Mouse (Mus musculus) ovary, postnatal 14 days (tissue): ENCODE results near the gene Grhpr.
"Not testable (repeated sequence)": the region's sequence is repeated elsewhere in the genome, so short reads cannot be mapped to it uniquely, and the experiment has no call there.

Experiments used
- DNase-seq: peaks from one replicate; pipeline ENCODE4 v3.0.0; 2022; ENCODE audit warnings: low spot score

Grhpr gene

DNA sequence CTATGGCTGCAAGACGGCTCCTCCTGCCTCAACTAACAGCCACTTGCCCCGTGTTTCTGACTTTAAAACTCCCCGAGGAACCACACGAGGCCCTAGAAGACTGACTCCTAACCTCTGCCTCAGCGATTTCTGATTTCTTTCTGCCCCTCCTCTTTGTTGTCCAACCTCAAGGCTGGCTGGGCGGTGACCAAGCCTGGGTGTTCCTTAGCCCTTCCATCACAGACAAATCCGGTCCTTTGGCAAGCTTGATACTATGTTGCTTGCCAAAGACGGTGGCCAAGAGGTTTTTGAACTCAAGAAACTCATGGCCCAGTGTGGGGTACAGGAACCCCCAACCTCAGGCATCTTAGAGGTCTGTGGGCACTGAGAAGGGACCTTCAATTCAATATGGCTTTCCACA lies 6.9 kb upstream of the Grhpr start:
- DNase-seq = no peak

GRCm38 (mm10) chr4:44976026-44976615 lies 5.1 kb upstream of the Grhpr start:
- no peak for DNase-seq

DNA sequence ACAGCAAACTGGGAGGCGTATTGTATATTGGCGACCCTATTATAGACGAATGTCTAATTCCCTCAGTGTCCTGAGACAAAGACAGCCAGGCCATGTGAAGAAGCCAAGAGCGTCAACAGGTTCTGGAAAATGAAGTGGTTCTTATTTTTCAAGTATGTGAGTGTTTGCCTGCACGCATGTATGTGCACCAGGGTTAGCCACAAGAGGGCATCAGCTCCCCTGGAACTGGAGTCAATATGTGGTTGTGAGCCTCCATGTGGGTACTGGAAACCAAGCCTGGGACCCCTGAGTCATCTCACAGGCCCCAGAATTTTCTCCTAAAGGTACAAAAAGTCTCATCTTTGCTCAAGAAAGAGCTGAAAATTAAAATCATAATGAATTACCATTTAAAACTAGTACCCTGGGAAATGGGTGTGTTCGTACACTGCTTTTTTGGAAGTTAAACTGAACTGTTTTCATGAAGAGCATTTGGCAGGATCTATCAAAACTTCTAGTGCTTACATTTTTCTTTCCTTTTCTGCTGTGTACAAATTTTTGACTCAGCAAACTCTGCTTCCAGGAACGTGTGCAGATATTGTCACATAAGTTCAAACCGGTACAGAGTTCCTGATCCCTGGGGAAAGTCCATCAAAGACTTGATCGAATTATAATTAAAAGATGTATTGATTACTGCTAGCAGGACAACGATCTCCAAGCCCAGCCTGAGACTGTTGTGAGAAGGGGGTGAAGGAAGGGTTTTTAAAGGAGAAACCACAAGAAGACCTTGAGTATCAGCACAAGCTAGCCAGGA lies 4.1 kb upstream of the Grhpr start:
- DNase-seq = no peak

GRCm38 (mm10) chr4:44978175-44978574 lies 3.0 kb upstream of the Grhpr start:
- no peak for DNase-seq

DNA sequence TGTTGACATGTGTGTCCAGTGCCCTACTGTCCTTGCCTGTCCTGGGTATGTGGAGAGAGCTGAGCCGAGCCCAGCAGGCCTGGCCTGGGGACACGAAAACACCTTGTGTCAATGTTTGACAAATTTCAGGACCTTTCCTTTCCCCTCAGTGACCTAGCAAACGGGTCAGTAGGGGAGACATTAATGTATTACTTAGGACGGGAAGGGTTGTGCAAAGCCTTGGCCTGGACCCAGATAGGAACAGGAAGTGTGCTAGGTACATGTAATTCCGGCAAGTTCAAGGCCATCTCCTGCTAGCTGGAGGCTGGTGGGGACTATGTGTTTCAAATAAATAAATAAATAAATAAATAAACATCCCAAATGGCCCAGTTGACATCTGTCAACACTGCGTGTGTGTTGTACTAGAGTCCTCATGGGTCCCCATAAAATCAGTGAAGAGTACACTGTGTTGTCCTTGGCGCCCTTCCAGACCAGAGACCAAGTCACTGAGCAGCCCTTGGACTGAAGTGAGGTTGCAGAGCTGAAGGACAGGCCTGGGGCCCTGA lies 1.3 kb upstream of the Grhpr start:
- DNase-seq = no peak

DNA sequence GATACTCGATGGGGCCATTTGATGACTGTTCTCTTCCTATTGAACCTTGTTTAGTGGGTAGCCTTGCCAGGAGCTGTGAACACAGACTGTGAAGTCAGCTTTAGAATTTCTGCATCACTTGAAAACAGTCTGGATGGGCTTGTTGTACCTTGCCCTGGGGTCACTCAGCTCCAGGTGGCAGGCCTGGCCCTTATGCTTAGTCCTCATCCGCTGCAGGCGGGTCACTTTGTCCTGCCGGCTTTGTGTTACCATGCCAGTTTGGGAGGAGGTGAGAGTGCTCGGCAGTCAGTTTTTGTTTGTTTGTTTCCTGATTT lies 736 bp downstream of the Grhpr start:
- no peak for DNase-seq

GRCm38 (mm10) chr4:44982440-44983130 lies 1.4 kb downstream of the Grhpr start:
- DNase-seq = no peak

- no peak for DNase-seq
Measured at GRCm38 (mm10) chr4:44983131-44983740, 2.0 kb downstream of the Grhpr start.

DNA sequence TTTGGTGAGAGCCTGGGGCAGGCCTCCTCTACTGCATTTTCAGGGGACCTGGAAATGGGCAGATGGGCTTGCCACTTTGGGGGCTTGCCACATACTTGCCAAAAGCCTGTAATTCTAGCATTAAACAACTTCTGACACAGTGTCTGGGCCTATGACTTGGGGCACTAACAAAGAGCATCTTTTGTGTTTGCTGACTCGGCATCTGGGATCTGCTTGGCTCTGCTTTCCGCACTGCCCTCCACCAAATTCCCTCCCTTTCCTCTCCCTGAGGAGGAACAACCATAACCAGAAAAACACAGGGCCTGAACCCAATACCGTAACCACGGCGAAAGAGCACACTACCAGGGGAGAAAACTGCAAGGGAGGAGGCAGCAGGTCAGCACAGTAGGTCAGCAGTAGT lies 9.4 kb downstream of the Grhpr start:
- DNase-seq = no peak

DNA sequence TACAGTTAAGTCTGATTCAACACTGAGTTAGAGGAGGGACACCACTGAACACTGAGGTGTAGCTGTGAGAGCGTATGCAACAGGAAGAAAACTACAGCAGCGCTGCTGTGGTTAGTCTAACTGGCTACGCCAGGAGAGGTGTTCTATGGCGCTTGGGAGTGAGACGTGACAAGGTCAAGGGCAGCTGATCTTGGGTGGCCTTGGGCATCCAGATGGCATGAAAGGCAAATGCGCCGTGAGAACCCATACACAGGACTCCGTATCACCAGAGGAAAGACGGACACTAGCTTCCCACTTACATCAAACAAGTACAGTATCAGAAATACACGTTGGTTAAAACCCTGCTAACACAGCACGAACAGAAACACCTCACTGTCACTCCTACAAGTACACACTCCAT lies 11.1 kb downstream of the Grhpr start:
- not testable (repeated sequence) for DNase-seq

GRCm38 (mm10) chr4:44993179-44993578 lies 12.0 kb downstream of the Grhpr start:
- DNase-seq = not testable (repeated sequence)

DNA sequence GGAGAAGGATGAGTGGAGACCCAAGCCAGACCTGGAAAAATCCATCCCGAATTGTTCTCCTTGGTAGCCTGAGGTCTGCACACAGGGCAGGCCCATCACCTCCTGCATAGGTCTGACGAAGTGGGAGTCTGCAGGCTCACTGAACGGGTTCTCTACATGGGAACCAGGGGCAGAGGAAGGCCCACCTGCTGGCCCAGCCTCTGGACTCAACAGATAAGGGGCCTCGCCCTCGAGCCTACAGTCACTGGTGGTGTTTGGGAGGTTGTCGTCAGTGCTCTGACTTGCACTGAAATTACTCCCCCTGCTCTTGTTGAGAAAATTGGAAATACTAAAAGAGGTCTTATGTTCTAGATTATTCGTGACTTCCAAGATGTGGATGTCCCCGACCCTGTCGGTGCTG lies 12.7 kb downstream of the Grhpr start:
- DNase-seq = no peak

DNA sequence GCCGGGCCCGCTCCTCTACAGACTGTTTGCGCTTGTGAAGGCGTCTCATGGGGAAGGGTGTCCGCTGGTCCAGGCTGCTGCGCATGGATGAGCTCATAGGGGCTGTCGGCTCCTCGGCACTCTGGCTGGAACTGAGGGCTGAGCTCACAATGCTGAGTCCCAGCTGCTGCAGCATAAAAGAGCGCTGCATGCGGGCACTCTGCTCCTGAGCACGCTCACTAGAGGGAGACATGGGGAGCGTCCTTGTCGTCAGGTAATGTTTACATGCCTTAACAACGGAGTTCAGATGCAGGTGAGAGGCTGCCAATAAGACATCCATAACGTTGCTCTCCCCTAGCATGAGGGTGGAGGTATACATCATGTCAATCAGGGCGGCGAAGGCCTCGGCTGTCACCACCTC lies 13.6 kb downstream of the Grhpr start:
- no peak for DNase-seq

- no peak for DNase-seq
Measured at GRCm38 (mm10) chr4:44998071-44998470, 16.9 kb downstream of the Grhpr start.

- DNase-seq = no peak
Measured at GRCm38 (mm10) chr4:45000001-45000400, 18.8 kb downstream of the Grhpr start.

DNA sequence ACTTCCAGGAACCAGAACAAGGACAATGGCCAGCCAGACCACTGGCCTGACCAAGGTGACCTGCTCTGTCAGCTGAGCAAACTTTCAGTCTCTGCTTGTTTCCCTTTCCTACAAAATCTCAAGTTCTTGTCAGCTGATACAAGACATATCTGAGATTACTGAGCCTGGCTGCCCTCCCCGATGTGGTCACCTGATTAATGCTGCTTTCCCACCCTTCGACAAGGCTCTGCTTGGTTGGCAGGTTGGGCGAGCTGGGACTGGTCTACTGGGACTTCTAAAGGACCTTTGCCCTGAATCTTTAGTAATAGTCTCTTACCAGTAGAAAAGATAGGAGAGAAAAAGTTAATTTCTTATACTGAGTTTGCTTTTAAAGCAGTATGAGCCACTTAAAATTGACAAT lies 24.3 kb downstream of the Grhpr start:
- no peak for DNase-seq

DNA sequence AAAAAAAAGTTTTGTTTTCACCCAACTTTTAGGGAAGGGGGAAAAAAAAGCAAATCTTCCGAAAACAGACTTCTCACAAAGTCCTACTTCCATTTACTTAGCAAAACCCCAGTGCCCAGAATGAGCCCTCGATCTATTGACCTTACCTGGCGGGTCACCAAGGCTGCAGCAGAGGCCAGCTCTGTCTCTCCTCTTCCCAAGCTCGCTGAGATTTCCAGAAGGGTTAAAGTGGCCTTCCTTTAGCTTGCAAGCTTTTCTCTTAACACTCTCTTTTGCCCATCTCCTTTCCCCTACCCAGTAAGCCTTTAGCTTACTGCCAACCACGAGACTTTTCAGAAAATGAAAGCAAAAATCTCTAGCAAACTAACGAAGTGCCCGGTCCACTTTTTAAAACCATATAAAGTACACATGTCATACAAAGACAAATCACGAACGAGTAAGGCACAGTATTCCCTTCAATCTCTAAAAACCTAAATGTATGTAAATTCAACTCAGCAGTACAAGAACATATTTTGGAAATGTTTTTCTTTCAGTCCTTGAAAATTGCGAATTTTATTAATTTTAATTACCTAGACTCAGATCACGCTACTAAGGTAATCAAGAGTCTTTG lies 29.7 kb downstream of the Grhpr start:
- DNase-seq = no peak

- DNase-seq = peak; percentile 42
Measured at GRCm38 (mm10) chr4:45011581-45012104, 30.4 kb downstream of the Grhpr start.

- DNase-seq = peak; percentile 93
Measured at GRCm38 (mm10) chr4:45012105-45012975, 31.1 kb downstream of the Grhpr start, which contains the start of gene Zbtb5. Zbtb5 (minus strand) TSS chr4:45012412.

GRCm38 (mm10) chr4:45013031-45013431 lies 31.8 kb downstream of the Grhpr start:
- DNase-seq = peak; percentile 15

DNA sequence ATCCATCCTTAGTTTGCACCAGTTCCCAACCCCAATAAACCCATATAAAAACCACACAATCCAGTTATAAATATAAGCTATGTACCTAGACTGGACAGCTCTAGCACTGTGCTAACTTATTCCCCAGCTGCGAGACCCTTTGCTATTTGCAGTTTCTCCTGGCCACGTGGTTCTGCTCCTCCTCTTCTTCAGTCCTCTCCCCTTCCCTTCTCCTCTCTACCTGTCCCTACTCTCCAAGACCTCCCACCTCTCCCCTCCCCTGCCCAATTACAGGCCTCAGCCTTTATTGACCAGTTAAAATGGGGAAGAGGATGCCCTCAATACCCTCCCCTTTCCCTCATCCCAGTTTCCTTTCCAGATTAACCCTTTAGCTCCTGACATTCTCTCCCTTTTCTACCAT lies 32.3 kb downstream of the Grhpr start:
- no peak for DNase-seq
